Mouse (Mus musculus): ENCODE results near the gene Eps8l1. TPM values are rescaled to one million over a fixed set of nuclear protein-coding genes. Genes with fewer than 3 reads are reported as not detected.

The Eps8l1 gene
- total and polyA plus RNA-seq, 3 experiments: 0.01 to 0.19 TPM; not detected in 1

GRCm38 (mm10) chr7:4464194-4464824 is 3.8 kb downstream of the Eps8l1 start:
- Histone ChIP-seq H3K4me1 (ENCODE audit: control insufficient read depth in 1 of 2, insufficient read depth in 2 of 2, low read length in 2 of 2) (peaks cover 0 to 5% of the 10 kb centered on the region in 2 experiments; a peak in 2 of 4 replicates), H3K36me3 (ENCODE audit: control insufficient read depth in 1 of 2, insufficient read depth in 2 of 2, low read length in 2 of 2) (no peaks in the 10 kb centered on the region), H3K9ac (ENCODE audit: control insufficient read depth, low read depth, low read length, poor library complexity, severe bottlenecking) (no peak overlapping the region), H3K27me3 (ENCODE audit: control insufficient read depth in 1 of 2, insufficient read depth in 2 of 2, low read length in 2 of 2) (no peaks in the 10 kb centered on the region), H3K4me3 (ENCODE audit: control insufficient read depth in 1 of 2, insufficient read depth in 1 of 2, low read depth in 2 of 2, low read length in 2 of 2) (no peak overlapping the region), H3K9me3 (replicated peaks; ENCODE audit: insufficient read depth, low read length) (no peaks in the 10 kb centered on the region), H3K27ac (ENCODE audit: control insufficient read depth, low read depth, low read length) (no peak overlapping the region), H3K79me2 (ENCODE audit: control insufficient read depth, insufficient read depth, low read length, poor library complexity) (no peaks in the 10 kb centered on the region)
- DNase-seq (ENCODE audit: low read depth, low spot score): no peak
- TF ChIP-seq TCF12 (IDR thresholded peaks at IDR 0.05; ENCODE audit: low read depth, low read length): no peak
- no peak for TF ChIP-seq MYB (IDR thresholded peaks at IDR 0.05; ENCODE audit: low read depth, low read length)
- TF ChIP-seq JUND (IDR thresholded peaks at IDR 0.05; ENCODE audit: low read depth, low read length): no peak
- no peak for TF ChIP-seq TAL1 (IDR thresholded peaks at IDR 0.05; ENCODE audit: low read length)
- no peak for TF ChIP-seq POLR2AphosphoS5 (IDR thresholded peaks at IDR 0.05; ENCODE audit: borderline replicate concordance, low read depth, low read length)
- TF ChIP-seq POLR2AphosphoS2 (IDR thresholded peaks at IDR 0.05; ENCODE audit: low read length): no peak
- TF ChIP-seq USF1 (IDR thresholded peaks at IDR 0.05; ENCODE audit: low read depth, low read length): no peak
- no peak for TF ChIP-seq CHD1 (IDR thresholded peaks at IDR 0.05; ENCODE audit: low read depth, low read length)
- TF ChIP-seq ZC3H11A (IDR thresholded peaks at IDR 0.05; ENCODE audit: low read depth, low read length): no peak
- TF ChIP-seq MXI1 (IDR thresholded peaks at IDR 0.05; ENCODE audit: low read depth, low read length): no peak
- TF ChIP-seq MEF2A (IDR thresholded peaks at IDR 0.05; ENCODE audit: extremely low read depth, insufficient replicate concordance, low read depth, low read length, poor library complexity, severe bottlenecking): no peak
- TF ChIP-seq ZNF384 (IDR thresholded peaks at IDR 0.05; ENCODE audit: low read depth, low read length): no peak
- no peak for TF ChIP-seq TBP (IDR thresholded peaks at IDR 0.05; ENCODE audit: low read depth, low read length)

- H3K4me3 ChIP-seq (ENCODE audit: control insufficient read depth in 1 of 2, insufficient read depth in 1 of 2, low read depth in 2 of 2, low read length in 2 of 2): no peak overlapping the region
Measured at GRCm38 (mm10) chr7:4467801-4468200, 7.3 kb downstream of the Eps8l1 start.

More at GRCm38 (mm10) chr7:4467801-4468200, 7.3 kb downstream of the Eps8l1 start:
- H3K9ac ChIP-seq (ENCODE audit: control insufficient read depth, low read depth, low read length, poor library complexity, severe bottlenecking): no peak overlapping the region
- no peaks in the 10 kb centered on the region for H3K27me3 ChIP-seq (ENCODE audit: control insufficient read depth in 1 of 2, insufficient read depth in 2 of 2, low read length in 2 of 2)
- H3K36me3 ChIP-seq (ENCODE audit: control insufficient read depth in 1 of 2, insufficient read depth in 2 of 2, low read length in 2 of 2): no peaks in the 10 kb centered on the region
- no peak for TF ChIP-seq TAL1 (IDR thresholded peaks at IDR 0.05; ENCODE audit: low read length)
- TF ChIP-seq USF1 (IDR thresholded peaks at IDR 0.05; ENCODE audit: low read depth, low read length): no peak
- no peak for TF ChIP-seq USF2 (IDR thresholded peaks at IDR 0.05; ENCODE audit: borderline replicate concordance in 1 of 2, insufficient read depth in 1 of 2, low read depth in 1 of 2, low read length in 2 of 2)
- TF ChIP-seq UBTF (IDR thresholded peaks at IDR 0.05; ENCODE audit: borderline replicate concordance, insufficient read depth, low read depth, low read length): no peak
- TF ChIP-seq SMC3 (IDR thresholded peaks at IDR 0.05; ENCODE audit: low read depth, low read length): no peak
- TF ChIP-seq POLR2AphosphoS5 (IDR thresholded peaks at IDR 0.05; ENCODE audit: borderline replicate concordance, low read depth, low read length): no peak
- TF ChIP-seq MXI1 (IDR thresholded peaks at IDR 0.05; ENCODE audit: low read depth, low read length): no peak
- no peaks in the 10 kb centered on the region for H3K79me2 ChIP-seq (ENCODE audit: control insufficient read depth, insufficient read depth, low read length, poor library complexity)
- peaks cover 0 to 5% of the 10 kb centered on the region in 2 experiments; a peak in 2 of 4 replicates for H3K4me1 ChIP-seq (ENCODE audit: control insufficient read depth in 1 of 2, insufficient read depth in 2 of 2, low read length in 2 of 2)
- no peak for DNase-seq (ENCODE audit: low read depth, low spot score)
- H3K9me3 ChIP-seq (replicated peaks; ENCODE audit: insufficient read depth, low read length): no peaks in the 10 kb centered on the region
- H3K27ac ChIP-seq (ENCODE audit: control insufficient read depth, low read depth, low read length): no peak overlapping the region

Data from MEL (cell line).